Comparison of ENCODE assay signal across 10 mouse cellular contexts in genomic region chr3:60437678-60438232, GRCm38 (mm10). TPM values are rescaled to one million over a fixed set of nuclear protein-coding genes. Genes with fewer than 3 reads are reported as not detected.
DNase-seq lines count a peak whose midpoint lies in the region; ATAC-seq and TF ChIP-seq lines count a peak whose summit lies in the region.
"Had no signal": no experiment of that assay in that cellular context is flagged by ENCODE, and none has a peak within 500 bp of the region (broad histone marks: within the 10 kb centered on the region; RNA-seq: fewer than 3 reads in every experiment).

No protein-coding gene starts in this region.

- no peaks in the 10 kb centered on the region for H3K27me3 ChIP-seq in liver, adult 2 months (ENCODE audit: control insufficient read depth, insufficient read depth, low read length)
- H3K27me3 ChIP-seq in liver, embryonic 11.5 days (replicated peaks; ENCODE audit: control insufficient read depth, insufficient read depth, low read length): no peaks in the 10 kb centered on the region
- H3K27me3 ChIP-seq in kidney, postnatal 0 days (ENCODE audit: insufficient read depth, low read length): no peaks in the 10 kb centered on the region
- no peaks in the 10 kb centered on the region for H3K27me3 ChIP-seq in forebrain, embryonic 15.5 days
- H3K27me3 ChIP-seq in hindbrain, embryonic 11.5 days (ENCODE audit: control insufficient read depth, insufficient read depth, low read length): no peaks in the 10 kb centered on the region
- H3K27me3 ChIP-seq: megakaryocyte, embryonic 14.5 days had no signal

- H3K4me2 ChIP-seq in liver, embryonic 11.5 days: no peak overlapping the region
- no peak overlapping the region for H3K4me2 ChIP-seq in kidney, postnatal 0 days (ENCODE audit: low read length)
- H3K4me2 ChIP-seq in forebrain, embryonic 15.5 days (replicated peaks): no peak overlapping the region
- H3K4me2 ChIP-seq in hindbrain, embryonic 11.5 days (replicated peaks; ENCODE audit: low read depth, low read length): no peak overlapping the region

- peak; percentile 82 for DNase-seq in liver, adult 2 months (ENCODE audit: extremely low read depth, low read depth, low spot score)
- DNase-seq in liver, embryonic 11.5 days (ENCODE audit: low spot score): no peak
- peak; percentile 69 for DNase-seq in kidney, postnatal 0 days (ENCODE audit: low spot score)
- peak; percentile 66 for DNase-seq in testis, postnatal 10 days (ENCODE audit: low spot score)
- no peak for DNase-seq in thymus, postnatal 36 days
- DNase-seq in hindbrain, embryonic 11.5 days (ENCODE audit: low spot score): no peak

- TF ChIP-seq POLR2A in liver, adult 2 months (IDR thresholded peaks at IDR 0.05; ENCODE audit: extremely low read depth, insufficient read depth, low read length): no peak

- no peak overlapping the region for H3K4me3 ChIP-seq in liver, adult 2 months (ENCODE audit: insufficient read depth, low read depth, low read length)
- no peak overlapping the region for H3K4me3 ChIP-seq in liver, embryonic 11.5 days (ENCODE audit: low read depth, low read length)
- no peak overlapping the region for H3K4me3 ChIP-seq in kidney, postnatal 0 days (replicated peaks; ENCODE audit: low read depth, low read length)
- H3K4me3 ChIP-seq in forebrain, embryonic 15.5 days: no peak overlapping the region
- no peak overlapping the region for H3K4me3 ChIP-seq in hindbrain, embryonic 11.5 days (ENCODE audit: low read depth, low read length)
- H3K4me3 ChIP-seq: megakaryocyte, embryonic 14.5 days had no signal

- H3K4me1 ChIP-seq in liver, adult 2 months (ENCODE audit: control insufficient read depth, insufficient read depth, low read length): peaks cover 12% of the 10 kb centered on the region; the same call in 1 of the 2 replicates
- no peaks in the 10 kb centered on the region for H3K4me1 ChIP-seq in liver, embryonic 11.5 days (replicated peaks; ENCODE audit: control insufficient read depth, insufficient read depth, low read length)
- H3K4me1 ChIP-seq in kidney, postnatal 0 days (replicated peaks; ENCODE audit: insufficient read depth, low read length): no peaks in the 10 kb centered on the region
- H3K4me1 ChIP-seq in forebrain, embryonic 15.5 days: no peaks in the 10 kb centered on the region
- H3K4me1 ChIP-seq in hindbrain, embryonic 11.5 days (replicated peaks; ENCODE audit: control insufficient read depth, insufficient read depth, low read length): no peaks in the 10 kb centered on the region

- no peaks in the 10 kb centered on the region for H3K36me3 ChIP-seq in liver, adult 2 months (ENCODE audit: control insufficient read depth, insufficient read depth, low read length)
- H3K36me3 ChIP-seq in liver, embryonic 11.5 days (ENCODE audit: control insufficient read depth, insufficient read depth, low read length): no peaks in the 10 kb centered on the region
- H3K36me3 ChIP-seq in kidney, postnatal 0 days (ENCODE audit: insufficient read depth, low read length): no peaks in the 10 kb centered on the region
- no peaks in the 10 kb centered on the region for H3K36me3 ChIP-seq in forebrain, embryonic 15.5 days
- no peaks in the 10 kb centered on the region for H3K36me3 ChIP-seq in hindbrain, embryonic 11.5 days (ENCODE audit: control insufficient read depth, insufficient read depth, low read length)
- H3K36me3 ChIP-seq: G1E had no signal

- WGBS in liver, adult 2 months: 12% methylated on average over 1 of the region's 1 CpGs
- 61% methylated on average over 1 of the region's 1 CpGs for WGBS in liver, embryonic 11.5 days
- WGBS in kidney, postnatal 0 days: 38% methylated on average over 1 of the region's 1 CpGs
- WGBS in forebrain, embryonic 15.5 days: 65% methylated on average over 1 of the region's 1 CpGs
- 85% methylated on average over 1 of the region's 1 CpGs for WGBS in hindbrain, embryonic 11.5 days

- no peak overlapping the region for H3K27ac ChIP-seq in liver, adult 2 months (replicated peaks; ENCODE audit: insufficient read depth, low read depth, low read length)
- no peak overlapping the region for H3K27ac ChIP-seq in liver, embryonic 11.5 days (ENCODE audit: low read depth, low read length)
- no peak overlapping the region for H3K27ac ChIP-seq in kidney, postnatal 0 days
- no peak overlapping the region for H3K27ac ChIP-seq in forebrain, embryonic 15.5 days (replicated peaks)
- H3K27ac ChIP-seq in hindbrain, embryonic 11.5 days (ENCODE audit: low read depth, low read length): no peak overlapping the region

- no peaks in the 10 kb centered on the region for H3K9me3 ChIP-seq in liver, embryonic 11.5 days (ENCODE audit: control insufficient read depth, low read length)
- no peaks in the 10 kb centered on the region for H3K9me3 ChIP-seq in kidney, postnatal 0 days (replicated peaks; ENCODE audit: low read length)
- H3K9me3 ChIP-seq in forebrain, embryonic 15.5 days: no peaks in the 10 kb centered on the region
- no peaks in the 10 kb centered on the region for H3K9me3 ChIP-seq in hindbrain, embryonic 11.5 days (ENCODE audit: control insufficient read depth, low read length)
- H3K9me3 ChIP-seq: G1E; megakaryocyte, embryonic 14.5 days had no signal

- no peak overlapping the region for H3K9ac ChIP-seq in liver, adult 2 months (ENCODE audit: low read depth, low read length)
- H3K9ac ChIP-seq in liver, embryonic 11.5 days (ENCODE audit: low read depth, low read length): no peak overlapping the region
- no peak overlapping the region for H3K9ac ChIP-seq in kidney, postnatal 0 days (ENCODE audit: low read depth, low read length)
- no peak overlapping the region for H3K9ac ChIP-seq in forebrain, embryonic 15.5 days (replicated peaks)
- H3K9ac ChIP-seq in hindbrain, embryonic 11.5 days (ENCODE audit: low read depth, low read length): no peak overlapping the region

- ATAC-seq in liver, embryonic 11.5 days (replicated peaks; ENCODE audit: low FRiP score): no peak
- ATAC-seq in common myeloid progenitor, adult 5-6 weeks (replicated peaks; ENCODE audit: low read depth, poor library complexity, severe bottlenecking): peak; percentile 50; the same call in 1 of the 2 replicates
- ATAC-seq in kidney, postnatal 0 days (replicated peaks; ENCODE audit: low FRiP score, low read depth): no peak
- ATAC-seq in forebrain, embryonic 15.5 days (replicated peaks): no peak
- ATAC-seq in hindbrain, embryonic 11.5 days (ENCODE audit: low FRiP score): no peak

- no peaks in the 10 kb centered on the region for H3K79me2 ChIP-seq in liver, adult 2 months (ENCODE audit: control insufficient read depth, insufficient read depth, low read length)

- TF ChIP-seq CTCF in liver, adult 2 months (IDR thresholded peaks at IDR 0.05; ENCODE audit: low read depth, low read length): no peak
- no peak for TF ChIP-seq CTCF in kidney, postnatal 0 days (IDR thresholded peaks at IDR 0.05; ENCODE audit: low read depth)

RNA-seq across cellular contexts. Expression of gene Mbnl1, which starts 34.9 kb away (rescaled TPM):
- total RNA-seq in liver, adult 2 months (2014; rRNA removed): 107 and 111 TPM in 2 replicates
- polyA plus RNA-seq in liver, adult 2 months (2012; rRNA removed): 22.6 and 27.3 TPM in 2 replicates
- polyA plus RNA-seq in liver, embryonic 11.5 days (2014; fragmentation: Nextera tagmentation; extraction: Ambion mirVana): 242 and 268 TPM in 2 replicates
- total RNA-seq in common myeloid progenitor, adult 5-6 weeks (2017): 788 and 813 TPM in 2 replicates
- polyA plus RNA-seq in kidney, postnatal 0 days (2015; fragmentation: Nextera tagmentation; extraction: Ambion mirVana): 69.2 and 70.2 TPM in 2 replicates
- polyA plus RNA-seq in forebrain, embryonic 15.5 days (2015; fragmentation: Nextera tagmentation; extraction: Ambion mirVana): 44.0 and 45.4 TPM in 2 replicates
- polyA plus RNA-seq in hindbrain, embryonic 11.5 days (2014; fragmentation: Nextera tagmentation; extraction: Ambion mirVana): 42.0 and 60.0 TPM in 2 replicates

Comparison
In these comparisons a context has a peak if more than half of its experiments do, and no peak if none do; other contexts are left out.
1. DNase-seq: peak in liver, adult 2 months (single experiment), kidney, postnatal 0 days (single experiment) and testis, postnatal 10 days (single experiment); none in liver, embryonic 11.5 days (single experiment), thymus, postnatal 36 days (0 of 2) and hindbrain, embryonic 11.5 days (single experiment).